Mouse (Mus musculus) 416B (cell line): ENCODE results near the gene Fam20b.
A peak's percentile ranks its signal among the peaks of the same experiment; 100 is the strongest.

Source experiments
- DNase-seq: peaks from one replicate; pipeline ENCODE4 v3.0.0; 2011; ENCODE audit warnings: low read depth

Gene Fam20b

DNA sequence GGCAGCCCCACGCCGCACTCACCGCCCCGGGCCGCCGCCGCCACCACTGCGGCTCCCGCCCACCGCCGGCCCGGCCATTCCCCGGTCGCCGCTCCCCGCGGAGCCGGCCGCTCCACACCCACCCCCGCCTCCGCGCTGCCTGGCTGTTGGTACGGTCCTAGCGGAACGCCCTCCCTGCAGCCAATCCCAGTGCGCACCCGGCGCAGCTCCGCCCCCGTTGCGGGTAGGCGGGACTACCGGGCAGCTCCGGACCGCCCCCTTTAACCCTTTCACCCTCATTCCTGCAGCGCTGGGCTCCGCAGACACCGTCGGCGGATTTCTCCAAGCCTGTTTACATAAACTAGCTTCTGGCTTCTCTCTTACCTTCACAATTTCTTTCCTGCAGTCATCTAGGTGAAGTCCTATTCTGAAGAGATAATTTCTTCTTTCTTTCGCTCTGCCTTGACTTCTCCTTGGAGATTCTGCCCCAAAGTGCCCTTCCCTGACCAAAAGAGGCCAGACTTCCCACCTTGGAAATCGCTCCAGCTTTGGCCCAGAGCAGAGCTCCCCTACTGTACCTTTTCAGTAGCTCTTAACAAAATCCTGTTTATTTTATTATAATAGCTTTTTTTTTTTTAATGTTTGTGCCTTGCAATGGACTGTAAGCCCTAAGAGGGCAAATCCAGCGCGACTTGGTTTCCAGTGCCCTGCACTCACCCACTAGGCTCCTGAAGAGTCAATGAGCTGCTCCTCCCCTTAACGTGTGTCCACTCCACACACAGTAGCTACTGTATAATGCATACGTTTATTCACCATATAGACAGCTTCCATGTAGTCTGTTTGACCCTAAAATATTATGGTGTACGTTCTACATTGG, at the start of gene Fam20b:
Fam20b (minus strand) TSS at position 137 of the 856 bp plus-strand sequence.
- DNase-seq: peak; percentile 94

- DNase-seq: no peak
Observed at GRCm38 (mm10) chr1:156765311-156765710, 46.4 kb upstream of the Fam20b start.

- no peak for DNase-seq
Observed at GRCm38 (mm10) chr1:156764584-156764983, 45.7 kb upstream of the Fam20b start.

DNA sequence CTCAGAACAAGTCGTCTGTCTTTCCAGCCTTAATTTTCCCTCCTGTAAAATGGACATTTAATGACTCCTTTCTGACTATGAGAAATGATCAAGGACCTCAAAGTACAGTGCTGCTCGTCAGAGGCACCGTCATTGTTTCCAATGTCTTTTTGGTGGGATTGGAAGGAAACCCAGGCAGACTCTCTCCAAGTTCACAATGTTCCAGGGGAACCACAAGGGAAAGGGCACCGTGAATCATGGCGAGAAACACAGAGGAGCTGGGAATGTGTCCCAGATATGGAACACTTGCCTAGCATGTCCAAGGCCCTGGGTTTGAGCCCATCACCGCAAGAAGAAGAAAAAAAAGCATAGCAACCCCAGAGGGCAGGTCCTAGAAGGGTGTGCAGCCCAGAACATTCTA, 44.4 kb upstream of the Fam20b start:
- DNase-seq: no peak

DNA sequence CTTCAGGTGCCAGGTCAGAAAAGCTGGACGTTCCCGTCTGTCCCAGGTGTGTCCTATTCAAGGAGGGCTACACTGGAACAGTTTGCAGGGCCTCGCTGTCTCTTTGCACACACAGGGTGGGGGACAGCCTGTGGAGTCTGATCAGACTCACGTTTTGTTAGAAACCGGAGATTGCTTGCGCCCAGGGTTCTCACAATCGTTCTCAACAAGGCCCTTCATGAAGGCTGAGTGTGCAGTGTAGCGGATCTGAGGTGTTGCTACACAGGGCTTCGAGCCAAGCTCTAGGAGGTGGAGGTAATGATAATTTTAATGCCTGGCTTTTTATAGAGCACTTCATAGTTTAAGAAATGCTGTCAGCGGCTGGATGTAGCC, 42.5 kb upstream of the Fam20b start:
- DNase-seq: no peak

- no peak for DNase-seq
Observed at GRCm38 (mm10) chr1:156760549-156761429, 41.9 kb upstream of the Fam20b start.

DNA sequence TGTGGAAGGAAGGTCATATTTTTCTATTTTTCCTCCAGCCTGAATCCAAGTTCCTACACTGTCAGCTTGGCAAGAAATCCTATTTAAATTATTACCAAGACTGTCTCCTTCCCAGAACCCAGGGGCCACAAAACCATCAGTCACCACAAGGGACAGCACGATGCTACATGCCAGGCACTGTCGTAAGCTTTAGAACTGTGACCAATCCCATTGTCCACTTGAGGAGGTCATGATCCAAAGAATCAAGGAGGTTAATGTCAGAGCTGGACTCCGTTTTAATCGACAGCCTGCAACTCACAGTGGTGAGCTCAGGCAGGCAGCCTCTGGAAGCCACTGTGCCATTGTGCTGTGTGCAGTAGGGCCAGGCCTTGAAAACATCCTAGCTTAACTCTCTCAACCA, 39.4 kb upstream of the Fam20b start:
- DNase-seq: no peak

- DNase-seq: no peak
Observed at GRCm38 (mm10) chr1:156754608-156755413, 35.9 kb upstream of the Fam20b start.

DNA sequence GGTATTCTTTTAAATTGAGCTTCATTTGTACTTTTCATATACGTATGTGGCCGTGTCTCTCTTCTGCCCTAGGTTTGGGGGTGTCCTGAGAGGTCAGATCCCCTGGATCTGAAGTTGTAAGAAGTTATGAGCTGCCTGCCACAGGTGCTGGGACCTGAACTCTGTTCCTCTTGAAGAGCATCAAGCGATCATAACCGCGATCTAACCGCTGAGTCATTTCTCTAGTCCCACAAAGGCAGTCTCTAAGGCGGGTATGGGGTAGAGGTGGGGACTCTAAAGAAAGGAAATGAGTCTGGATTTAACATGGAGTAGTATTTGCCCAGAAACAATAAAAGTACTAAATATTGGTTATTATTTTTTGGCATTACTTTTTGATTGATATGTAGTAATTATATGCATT, 34.1 kb upstream of the Fam20b start:
- DNase-seq: peak; percentile 81

DNA sequence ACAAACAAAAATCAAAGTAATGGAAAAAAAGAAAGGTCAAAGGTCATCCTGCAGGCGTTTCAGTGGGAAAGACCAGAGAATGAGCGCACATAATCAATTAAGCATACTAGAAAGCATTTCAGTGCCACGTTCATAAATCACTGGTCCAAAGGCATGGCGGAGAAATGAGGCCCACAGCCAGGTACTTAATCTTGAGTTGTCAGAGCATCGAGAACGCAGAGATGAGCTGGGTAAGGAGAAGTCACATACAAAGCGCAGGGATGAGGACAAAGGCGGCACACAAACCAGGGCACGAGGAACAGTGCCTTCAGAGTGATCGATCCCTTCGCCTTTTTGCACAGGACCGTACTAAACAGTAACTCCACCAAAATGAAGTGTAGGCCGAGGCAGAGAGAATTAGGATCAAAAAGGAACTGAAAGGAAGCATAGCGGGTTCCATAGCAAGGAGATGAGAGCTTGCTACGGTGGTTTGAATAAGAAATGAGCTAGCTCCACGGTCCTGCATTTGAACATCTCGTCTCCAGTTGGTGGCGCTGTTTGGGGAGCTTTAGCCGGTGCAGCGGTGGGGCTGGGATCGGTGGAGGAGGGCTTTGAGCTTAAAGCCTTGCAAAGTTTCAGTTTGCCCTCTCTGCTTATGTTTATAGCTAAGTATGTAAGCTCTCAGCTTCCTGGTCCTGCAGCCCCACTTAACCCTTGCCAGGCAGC, 33.3 kb upstream of the Fam20b start:
- peak; percentile 86 for DNase-seq

DNA sequence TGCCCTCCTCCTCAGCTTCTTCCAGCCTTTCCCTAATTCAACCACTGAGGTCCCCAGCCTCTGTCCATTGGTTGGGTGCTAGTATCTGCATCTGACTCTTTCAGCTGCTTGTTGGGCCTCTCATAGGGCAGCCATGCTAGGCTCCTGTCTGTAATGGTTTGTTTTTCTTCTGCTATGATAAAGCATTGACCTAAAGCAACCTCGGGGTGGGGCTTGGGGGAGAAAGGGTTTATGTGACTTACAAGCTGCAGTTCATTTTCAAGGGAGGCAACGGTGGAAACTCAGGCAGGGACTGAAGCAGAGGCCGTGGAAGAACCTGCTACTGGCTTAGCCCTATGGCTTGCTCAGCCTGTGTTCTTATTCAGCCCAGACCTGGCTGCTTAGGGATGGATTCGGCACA, 31.4 kb upstream of the Fam20b start:
- DNase-seq: no peak

DNA sequence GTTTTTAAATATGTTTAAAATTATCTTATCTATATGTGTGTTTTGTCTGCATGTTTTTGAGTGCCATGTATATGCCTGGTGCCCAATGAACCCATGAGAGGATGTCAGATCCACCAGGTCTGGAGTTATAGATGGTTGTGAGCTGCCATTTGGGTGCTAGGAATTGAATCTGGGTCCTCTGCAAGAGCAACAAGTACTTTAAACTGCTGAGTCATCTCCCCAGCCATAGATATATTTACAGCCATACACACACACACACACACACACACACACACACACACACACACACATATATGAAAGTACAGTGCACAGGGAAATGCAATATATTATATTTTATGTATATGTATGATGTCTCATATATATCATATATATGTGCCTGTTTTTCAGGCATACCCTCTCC, 30.2 kb upstream of the Fam20b start:
- DNase-seq: peak; percentile 26

- no peak for DNase-seq
Observed at GRCm38 (mm10) chr1:156748435-156749005, 29.6 kb upstream of the Fam20b start.

DNA sequence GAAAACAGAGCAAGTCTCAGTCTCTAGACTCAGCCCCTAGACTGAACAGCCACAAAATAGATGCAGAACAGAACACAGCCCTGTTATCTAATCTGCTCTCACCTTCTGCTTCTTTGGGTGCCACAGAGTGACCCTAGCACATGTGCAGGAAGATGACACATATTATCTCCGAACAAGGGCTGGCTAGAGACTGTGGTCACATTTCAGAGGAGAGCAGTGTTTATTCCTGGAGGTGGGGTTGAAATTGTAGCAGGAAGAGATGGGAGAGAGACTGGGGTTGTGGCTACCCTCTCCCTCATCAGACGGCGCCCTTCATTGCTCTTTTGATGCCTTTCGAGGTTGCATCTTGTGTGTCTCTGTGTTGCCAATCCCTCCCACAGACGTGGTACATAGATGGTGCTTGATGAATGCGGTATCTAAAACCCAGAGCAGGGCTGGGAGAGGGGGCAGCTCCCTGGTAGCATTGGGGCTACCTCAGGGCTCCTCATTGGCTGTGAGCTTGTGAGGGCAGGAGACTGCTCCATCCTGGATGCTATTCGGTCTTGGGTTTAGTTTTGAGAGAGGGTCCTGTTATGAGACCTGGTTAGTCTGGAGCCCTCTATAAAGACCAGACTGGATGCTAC, 26.4 kb upstream of the Fam20b start:
- peak; percentile 85 for DNase-seq

DNA sequence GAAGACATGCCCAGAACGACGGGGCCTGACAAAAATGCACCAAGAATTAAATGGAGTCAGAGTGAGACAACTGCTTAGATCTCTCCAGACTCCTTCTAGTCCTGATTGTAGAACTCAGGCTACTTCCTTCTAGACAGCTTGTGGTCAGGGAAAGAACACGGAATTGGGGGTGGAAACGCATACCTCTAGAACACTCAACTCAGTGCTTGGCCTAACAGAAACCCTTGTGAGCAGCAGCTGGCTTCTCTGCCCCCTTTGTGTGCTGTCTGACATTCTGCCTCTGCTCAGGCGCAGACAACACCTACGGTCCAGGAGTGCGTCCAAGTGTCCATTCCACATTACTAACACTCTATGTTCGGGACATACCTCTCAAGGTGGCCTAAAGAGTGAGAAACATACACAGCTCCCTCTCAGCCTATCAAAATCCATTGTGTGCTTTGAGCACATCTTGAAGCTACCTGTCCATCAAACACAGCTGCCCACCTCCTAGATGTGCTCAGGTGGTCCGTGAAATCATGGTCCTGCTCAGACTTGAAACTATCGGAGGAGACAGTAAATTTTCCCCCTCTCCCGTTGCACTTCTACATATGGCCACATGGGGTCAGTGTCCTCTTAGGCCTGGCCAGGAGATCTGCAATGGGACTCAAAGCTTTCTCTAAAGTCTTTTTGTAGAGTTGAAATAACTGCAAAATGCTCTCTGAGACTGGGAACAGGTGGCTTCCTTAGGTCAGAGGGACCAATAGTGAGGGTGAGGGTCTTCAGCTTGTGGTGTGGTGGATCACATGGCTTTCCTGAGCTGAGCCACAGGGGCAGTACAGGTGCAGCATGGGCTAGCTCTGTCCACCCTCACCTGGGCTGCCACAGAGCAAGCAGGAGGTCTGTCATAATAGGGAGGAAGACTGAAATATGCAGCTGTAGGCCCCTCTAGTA, 22.9 kb upstream of the Fam20b start:
- DNase-seq: peak; percentile 74

DNA sequence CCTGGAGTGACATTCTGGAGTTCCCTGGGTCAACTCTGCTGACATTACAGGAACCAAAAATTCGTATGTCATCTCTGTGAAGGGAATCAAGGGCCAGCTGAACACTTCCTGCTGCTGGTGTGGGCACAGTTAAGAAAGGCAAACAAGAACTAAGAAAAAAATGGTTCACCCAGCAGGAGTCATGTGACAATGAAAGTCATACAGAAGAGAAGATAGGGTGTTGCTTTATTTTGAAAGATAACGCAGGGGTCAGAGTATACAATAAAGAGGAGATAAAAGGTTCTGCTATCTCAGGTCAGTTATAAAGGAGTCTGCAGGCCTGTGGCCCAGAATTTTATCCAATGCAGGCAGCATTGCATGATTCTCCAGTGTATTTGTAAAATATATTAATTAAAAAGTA, 16.9 kb upstream of the Fam20b start:
- DNase-seq: no peak

DNA sequence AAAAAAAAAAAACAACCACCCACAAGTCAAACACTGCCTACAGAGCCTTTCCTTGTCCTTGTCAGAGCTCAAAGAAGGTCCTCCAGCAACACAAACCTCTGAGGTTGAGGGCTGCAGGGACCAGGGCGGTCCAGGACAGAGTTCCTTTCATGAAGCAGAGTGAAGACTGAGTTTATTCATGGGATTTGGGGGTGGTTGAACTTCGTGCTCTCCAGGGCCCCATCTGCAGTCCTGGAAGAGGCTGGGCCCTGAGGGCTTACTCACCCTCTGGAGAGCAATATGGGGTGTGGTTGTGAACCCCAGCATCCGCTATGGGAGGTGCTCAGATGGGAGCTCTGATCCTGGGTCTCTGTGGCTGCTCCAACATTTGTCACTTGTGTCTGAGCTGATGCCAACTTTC, 15.1 kb upstream of the Fam20b start:
- no peak for DNase-seq

- DNase-seq: no peak
Observed at GRCm38 (mm10) chr1:156733559-156733958, 14.7 kb upstream of the Fam20b start.

GRCm38 (mm10) chr1:156732996-156733395, 14.1 kb upstream of the Fam20b start:
- DNase-seq: no peak

GRCm38 (mm10) chr1:156730802-156731201, 11.9 kb upstream of the Fam20b start:
- DNase-seq: peak; percentile 40
